Mouse (Mus musculus): Measurements from ENCODE around the gene Clec4e.

GRCm38 (mm10) chr6:123279443-123279842 is 10.2 kb downstream of the Clec4e start:
- TF ChIP-seq CTCF (IDR thresholded peaks at IDR 0.05; ENCODE audit: low read depth): no peak
- no peak for TF ChIP-seq EP300 (IDR thresholded peaks at IDR 0.05; ENCODE audit: low read depth)
